Mouse (Mus musculus): ENCODE measurements at regions not wholly inside any gene's neighbourhood (a gene's known extent, or its start where the extent isn't known, plus 50 kb on each side); places are given as distances from the start of the nearest gene placed in this dataset.

DNA sequence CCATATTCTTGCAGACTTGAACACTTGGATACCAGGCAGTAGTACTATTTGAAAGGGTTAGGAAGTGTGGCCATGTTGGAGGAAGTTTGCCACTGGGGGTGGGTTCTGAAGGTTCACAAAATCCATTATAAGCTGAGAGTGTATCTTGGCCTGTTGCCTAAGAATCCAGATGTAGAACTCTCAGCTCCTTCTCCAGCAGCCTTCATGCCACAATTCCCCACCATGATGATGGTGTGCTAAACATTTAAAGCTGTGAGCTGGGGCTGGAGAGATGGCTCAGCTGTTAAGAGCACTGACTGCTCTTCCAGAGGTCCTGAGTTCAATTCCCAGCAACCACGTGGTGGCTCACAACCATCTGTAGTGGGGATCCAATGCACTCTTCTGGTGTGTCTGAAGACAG lies 295.2 kb upstream of the Noct start:
- TF ChIP-seq ZC3H11A (IDR thresholded peaks at IDR 0.05; ENCODE audit: borderline replicate concordance, low read depth, low read length) (no peak), ZNF384 (IDR thresholded peaks at IDR 0.05; ENCODE audit: low read depth, low read length) (no peak), MAFK (IDR thresholded peaks at IDR 0.05; ENCODE audit: insufficient read depth, low read depth, low read length) (no peak), CHD2 (IDR thresholded peaks at IDR 0.05; ENCODE audit: low read depth, low read length) (no peak), HCFC1 (IDR thresholded peaks at IDR 0.05; ENCODE audit: borderline replicate concordance, insufficient read depth, low read length) (no peak)
- H3K27ac ChIP-seq (ENCODE audit: insufficient read depth, low read depth, low read length, poor library complexity, severe bottlenecking) = no peak overlapping the region
- no peak overlapping the region for H3K9ac ChIP-seq (ENCODE audit: insufficient read depth, low read depth, low read length, poor library complexity, severe bottlenecking)
- DNase-seq (ENCODE audit: low read depth, low spot score) = no peak
- no peaks in the 10 kb centered on the region for H3K4me1 ChIP-seq (ENCODE audit: control insufficient read depth in 2 of 2, insufficient read depth in 2 of 2, low read length in 2 of 2, poor library complexity in 1 of 2)
- no peak overlapping the region for H3K4me3 ChIP-seq (ENCODE audit: insufficient read depth in 1 of 2, low read depth in 1 of 2, low read length in 2 of 2, poor library complexity in 1 of 2, severe bottlenecking in 1 of 2)
- H3K36me3 ChIP-seq (ENCODE audit: control insufficient read depth, insufficient read depth, low read length, poor library complexity, severe bottlenecking) = no peaks in the 10 kb centered on the region
- no peaks in the 10 kb centered on the region for H3K9me3 ChIP-seq (ENCODE audit: control insufficient read depth, insufficient read depth, low read depth, low read length)
- in situ Hi-C loops (cut with MboI; ENCODE audit: low sequenced_read_pairs in 2 of 2, unreplicated experiment in 2 of 2) = no loop called here

- no peaks in the 10 kb centered on the region for H3K9me3 ChIP-seq (ENCODE audit: control insufficient read depth, insufficient read depth, low read depth, low read length)
- no peak overlapping the region for H3K4me3 ChIP-seq (ENCODE audit: insufficient read depth in 1 of 2, low read depth in 1 of 2, low read length in 2 of 2, poor library complexity in 1 of 2, severe bottlenecking in 1 of 2)
- no peaks in the 10 kb centered on the region for H3K36me3 ChIP-seq (ENCODE audit: control insufficient read depth, insufficient read depth, low read length, poor library complexity, severe bottlenecking)
- in situ Hi-C loops (cut with MboI; ENCODE audit: low sequenced_read_pairs in 2 of 2, unreplicated experiment in 2 of 2) = no loop called here
- TF ChIP-seq MAFK (IDR thresholded peaks at IDR 0.05; ENCODE audit: insufficient read depth, low read depth, low read length) (no peak), CHD2 (IDR thresholded peaks at IDR 0.05; ENCODE audit: low read depth, low read length) (no peak), ZNF384 (IDR thresholded peaks at IDR 0.05; ENCODE audit: low read depth, low read length) (no peak), HCFC1 (IDR thresholded peaks at IDR 0.05; ENCODE audit: borderline replicate concordance, insufficient read depth, low read length) (no peak), ZC3H11A (IDR thresholded peaks at IDR 0.05; ENCODE audit: borderline replicate concordance, low read depth, low read length) (no peak)
- no peak for DNase-seq (ENCODE audit: low read depth, low spot score)
- H3K9ac ChIP-seq (ENCODE audit: insufficient read depth, low read depth, low read length, poor library complexity, severe bottlenecking) = no peak overlapping the region
- no peak overlapping the region for H3K27ac ChIP-seq (ENCODE audit: insufficient read depth, low read depth, low read length, poor library complexity, severe bottlenecking)
- H3K4me1 ChIP-seq (ENCODE audit: control insufficient read depth in 2 of 2, insufficient read depth in 2 of 2, low read length in 2 of 2, poor library complexity in 1 of 2) = no peaks in the 10 kb centered on the region
These were observed 291.7 kb upstream of the Noct start for GRCm38 (mm10) chr3:50932397-50933089.

- Histone ChIP-seq H3K27ac (ENCODE audit: insufficient read depth, low read depth, low read length, poor library complexity, severe bottlenecking) (no peak overlapping the region), H3K9ac (ENCODE audit: insufficient read depth, low read depth, low read length, poor library complexity, severe bottlenecking) (no peak overlapping the region), H3K4me3 (ENCODE audit: insufficient read depth in 1 of 2, low read depth in 1 of 2, low read length in 2 of 2, poor library complexity in 1 of 2, severe bottlenecking in 1 of 2) (no peak overlapping the region), H3K36me3 (ENCODE audit: control insufficient read depth, insufficient read depth, low read length, poor library complexity, severe bottlenecking) (no peaks in the 10 kb centered on the region), H3K9me3 (ENCODE audit: control insufficient read depth, insufficient read depth, low read depth, low read length) (no peaks in the 10 kb centered on the region), H3K4me1 (ENCODE audit: control insufficient read depth in 2 of 2, insufficient read depth in 2 of 2, low read length in 2 of 2, poor library complexity in 1 of 2) (no peaks in the 10 kb centered on the region)
- TF ChIP-seq ZNF384 (IDR thresholded peaks at IDR 0.05; ENCODE audit: low read depth, low read length) (no peak), ZC3H11A (IDR thresholded peaks at IDR 0.05; ENCODE audit: borderline replicate concordance, low read depth, low read length) (no peak), CHD2 (IDR thresholded peaks at IDR 0.05; ENCODE audit: low read depth, low read length) (no peak), HCFC1 (IDR thresholded peaks at IDR 0.05; ENCODE audit: borderline replicate concordance, insufficient read depth, low read length) (no peak), MAFK (IDR thresholded peaks at IDR 0.05; ENCODE audit: insufficient read depth, low read depth, low read length) (no peak)
- in situ Hi-C loops (cut with MboI; ENCODE audit: low sequenced_read_pairs in 2 of 2, unreplicated experiment in 2 of 2) = no loop called here
- no peak for DNase-seq (ENCODE audit: low read depth, low spot score)
These were observed 291.2 kb upstream of the Noct start for GRCm38 (mm10) chr3:50933090-50933443.

GRCm38 (mm10) chr3:50939602-50940001 lies 284.6 kb upstream of the Noct start:
- H3K27ac ChIP-seq (ENCODE audit: insufficient read depth, low read depth, low read length, poor library complexity, severe bottlenecking) = no peak overlapping the region
- H3K4me1 ChIP-seq (ENCODE audit: control insufficient read depth in 2 of 2, insufficient read depth in 2 of 2, low read length in 2 of 2, poor library complexity in 1 of 2) = no peaks in the 10 kb centered on the region
- H3K9ac ChIP-seq (ENCODE audit: insufficient read depth, low read depth, low read length, poor library complexity, severe bottlenecking) = no peak overlapping the region
- in situ Hi-C loops (cut with MboI; ENCODE audit: low sequenced_read_pairs in 2 of 2, unreplicated experiment in 2 of 2) = no loop called here
- H3K4me3 ChIP-seq (ENCODE audit: insufficient read depth in 1 of 2, low read depth in 1 of 2, low read length in 2 of 2, poor library complexity in 1 of 2, severe bottlenecking in 1 of 2) = no peak overlapping the region
- no peak for DNase-seq (ENCODE audit: low read depth, low spot score)
- no peak for TF ChIP-seq CHD2 (IDR thresholded peaks at IDR 0.05; ENCODE audit: low read depth, low read length)
- no peak for TF ChIP-seq ZNF384 (IDR thresholded peaks at IDR 0.05; ENCODE audit: low read depth, low read length)
- no peak for TF ChIP-seq HCFC1 (IDR thresholded peaks at IDR 0.05; ENCODE audit: borderline replicate concordance, insufficient read depth, low read length)
- TF ChIP-seq ZC3H11A (IDR thresholded peaks at IDR 0.05; ENCODE audit: borderline replicate concordance, low read depth, low read length) = no peak
- TF ChIP-seq MAFK (IDR thresholded peaks at IDR 0.05; ENCODE audit: insufficient read depth, low read depth, low read length) = no peak
- no peaks in the 10 kb centered on the region for H3K36me3 ChIP-seq (ENCODE audit: control insufficient read depth, insufficient read depth, low read length, poor library complexity, severe bottlenecking)
- H3K9me3 ChIP-seq (ENCODE audit: control insufficient read depth, insufficient read depth, low read depth, low read length) = no peaks in the 10 kb centered on the region

Measured in ES-E14 (cell line).